Mouse (Mus musculus): ENCODE measurements around the gene Rasgrp2. TPM values are rescaled to one million over a fixed set of nuclear protein-coding genes. Genes with fewer than 3 reads are reported as not detected.

The Rasgrp2 gene
- polyA plus RNA-seq, 2 experiments = 27.5 to 27.6 TPM

DNA sequence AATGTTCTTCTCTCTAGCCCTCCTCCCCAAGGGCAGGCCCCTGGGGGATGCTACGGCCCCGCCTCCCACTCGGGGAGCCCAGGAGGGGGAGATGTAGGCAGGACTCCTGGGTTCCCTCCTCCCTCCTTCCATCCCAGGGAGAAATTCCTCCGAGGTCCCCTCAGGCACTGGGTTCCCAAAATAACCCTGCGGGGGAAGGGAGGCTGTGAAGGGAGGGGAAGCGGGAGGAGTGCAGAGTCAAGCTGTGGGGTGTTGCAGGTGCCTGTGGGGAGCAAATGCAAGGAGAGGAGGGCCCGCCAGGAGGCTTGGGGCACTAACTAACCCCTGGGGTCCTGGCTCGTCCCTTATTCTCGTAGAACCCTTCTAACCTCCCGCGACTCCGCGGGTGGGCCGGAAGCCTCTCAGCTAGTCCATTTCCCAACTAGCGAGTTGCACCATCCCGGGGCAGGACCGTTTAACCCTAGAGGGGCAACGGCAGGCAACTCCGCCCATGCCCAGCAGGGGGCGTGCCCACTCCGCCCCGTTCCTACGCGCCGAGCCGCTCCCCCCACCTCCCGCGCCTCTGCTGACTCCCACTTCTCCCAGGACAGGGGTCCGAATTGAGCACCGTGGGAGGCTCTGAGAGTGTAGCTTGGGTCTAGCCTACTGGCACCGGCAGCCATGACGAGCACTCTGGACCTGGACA is 2.1 kb downstream of the Rasgrp2 start:
- no peaks in the 10 kb centered on the region for H3K9me3 ChIP-seq (ENCODE audit: control insufficient read depth, low read length)
- DNase-seq (ENCODE audit: low spot score) (peak; percentile 31), ATAC-seq (ENCODE audit: low FRiP score, low read depth) (peak; percentile 27; the same call in 1 of the 2 replicates)
- TF ChIP-seq POLR2A (IDR thresholded peaks at IDR 0.05; ENCODE audit: borderline replicate concordance, extremely low read depth, insufficient read depth, insufficient read length) = no peak
- H3K27ac ChIP-seq (replicated peaks; ENCODE audit: low read depth, low read length) = no peak overlapping the region
- peak overlapping the region; percentile 32 for H3K4me3 ChIP-seq (replicated peaks; ENCODE audit: low read length)
- peak overlapping the region; percentile 46 for H3K4me2 ChIP-seq (replicated peaks; ENCODE audit: low read depth, low read length, severe bottlenecking)
- peaks cover 35% of the 10 kb centered on the region for H3K27me3 ChIP-seq (ENCODE audit: control insufficient read depth, insufficient read depth, low read length)
- peak overlapping the region; percentile 22; the same call in 1 of the 2 replicates for H3K9ac ChIP-seq (ENCODE audit: low read depth, low read length, severe bottlenecking)
- WGBS = 2% methylated on average over 25 of the region's 32 CpGs
- no peaks in the 10 kb centered on the region for H3K36me3 ChIP-seq (ENCODE audit: control insufficient read depth, insufficient read depth, low read length)
- H3K4me1 ChIP-seq (ENCODE audit: control insufficient read depth, insufficient read depth, low read length) = peaks cover 18% of the 10 kb centered on the region

DNA sequence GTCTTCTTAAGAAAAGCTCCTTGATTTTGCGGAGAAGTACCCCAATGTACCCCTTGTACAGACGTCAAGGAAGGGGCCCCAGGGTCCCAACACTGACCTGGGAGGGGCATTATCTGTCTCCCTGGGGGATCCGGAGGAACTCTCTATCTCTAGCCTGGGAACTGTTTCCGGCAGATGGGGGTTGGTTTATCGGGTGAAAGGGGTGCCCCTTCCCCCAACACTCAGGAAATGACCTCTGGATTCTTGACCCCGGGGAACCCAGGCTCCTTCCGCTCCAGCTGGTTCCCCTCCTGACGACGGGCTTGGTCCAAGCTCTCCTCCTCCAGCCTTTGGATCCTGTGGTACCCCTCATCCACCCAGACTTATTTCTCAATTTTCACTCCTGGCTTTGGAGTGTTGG is 2.8 kb downstream of the Rasgrp2 start:
- Histone ChIP-seq H3K9ac (ENCODE audit: low read depth, low read length, severe bottlenecking) (peak overlapping the region; percentile 22; the same call in 1 of the 2 replicates), H3K4me1 (ENCODE audit: control insufficient read depth, insufficient read depth, low read length) (peaks cover 18% of the 10 kb centered on the region), H3K36me3 (ENCODE audit: control insufficient read depth, insufficient read depth, low read length) (no peaks in the 10 kb centered on the region), H3K9me3 (ENCODE audit: control insufficient read depth, low read length) (no peaks in the 10 kb centered on the region), H3K27me3 (ENCODE audit: control insufficient read depth, insufficient read depth, low read length) (peaks cover 35% of the 10 kb centered on the region), H3K4me3 (replicated peaks; ENCODE audit: low read length) (peak overlapping the region; percentile 32), H3K27ac (replicated peaks; ENCODE audit: low read depth, low read length) (no peak overlapping the region), H3K4me2 (replicated peaks; ENCODE audit: low read depth, low read length, severe bottlenecking) (peak overlapping the region; percentile 46)
- no peak for DNase-seq (ENCODE audit: low spot score)
- 9% methylated on average over 9 of the region's 9 CpGs for WGBS
- ATAC-seq (ENCODE audit: low FRiP score, low read depth) = no peak
- TF ChIP-seq POLR2A (IDR thresholded peaks at IDR 0.05; ENCODE audit: borderline replicate concordance, extremely low read depth, insufficient read depth, insufficient read length) = no peak

DNA sequence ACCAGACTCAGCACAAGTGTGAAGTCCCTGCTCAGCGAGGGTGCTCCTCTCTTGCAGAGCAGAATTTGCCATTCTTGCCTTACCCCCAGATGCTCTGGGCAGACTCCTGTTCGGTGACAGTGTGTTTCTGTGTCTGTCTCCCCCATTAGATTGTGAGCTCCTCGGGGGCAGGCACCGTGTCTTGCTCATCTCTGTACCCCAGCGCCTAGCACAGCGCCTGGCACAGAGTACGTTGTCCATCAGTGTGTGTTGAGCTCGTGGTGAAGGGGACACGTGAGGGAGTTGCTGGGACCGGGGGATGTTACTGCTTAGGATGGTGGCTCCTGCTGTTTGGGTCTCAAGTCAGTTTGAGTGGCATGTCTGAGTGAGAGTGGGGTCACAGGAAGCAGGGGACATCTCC is 4.7 kb downstream of the Rasgrp2 start:
- Histone ChIP-seq H3K27me3 (ENCODE audit: control insufficient read depth, insufficient read depth, low read length) (peaks cover 29% of the 10 kb centered on the region), H3K4me3 (replicated peaks; ENCODE audit: low read length) (no peak overlapping the region), H3K4me1 (ENCODE audit: control insufficient read depth, insufficient read depth, low read length) (peaks cover 13% of the 10 kb centered on the region), H3K9me3 (ENCODE audit: control insufficient read depth, low read length) (no peaks in the 10 kb centered on the region), H3K27ac (replicated peaks; ENCODE audit: low read depth, low read length) (no peak overlapping the region), H3K4me2 (replicated peaks; ENCODE audit: low read depth, low read length, severe bottlenecking) (no peak overlapping the region), H3K36me3 (ENCODE audit: control insufficient read depth, insufficient read depth, low read length) (no peaks in the 10 kb centered on the region), H3K9ac (ENCODE audit: low read depth, low read length, severe bottlenecking) (no peak overlapping the region)
- no peak for TF ChIP-seq POLR2A (IDR thresholded peaks at IDR 0.05; ENCODE audit: borderline replicate concordance, extremely low read depth, insufficient read depth, insufficient read length)
- ATAC-seq (ENCODE audit: low FRiP score, low read depth) (no peak), DNase-seq (ENCODE audit: low spot score) (no peak)
- WGBS = 88% methylated on average over 10 of the region's 10 CpGs

DNA sequence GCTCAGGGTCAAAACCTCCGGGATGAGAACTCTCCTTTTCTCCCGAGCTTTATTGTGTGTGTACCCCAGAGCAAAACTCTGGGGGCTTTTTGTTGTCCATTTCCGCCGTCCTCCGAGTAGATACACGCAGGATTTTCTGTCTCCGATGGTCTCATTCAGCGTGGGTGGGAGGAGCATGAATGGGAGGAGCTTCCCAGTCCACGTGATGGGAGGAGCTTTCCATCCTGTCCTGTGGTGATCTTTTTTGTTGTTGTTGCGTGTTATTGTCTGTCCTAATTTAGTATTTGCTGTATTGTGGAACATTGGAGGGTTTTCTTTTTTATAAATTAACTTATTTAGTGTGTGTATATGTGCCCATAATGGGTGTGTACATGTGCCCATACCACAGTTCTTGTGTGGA is 6.3 kb downstream of the Rasgrp2 start:
- no peaks in the 10 kb centered on the region for H3K9me3 ChIP-seq (ENCODE audit: control insufficient read depth, low read length)
- TF ChIP-seq POLR2A (IDR thresholded peaks at IDR 0.05; ENCODE audit: borderline replicate concordance, extremely low read depth, insufficient read depth, insufficient read length) = no peak
- H3K4me1 ChIP-seq (ENCODE audit: control insufficient read depth, insufficient read depth, low read length) = peaks cover 11% of the 10 kb centered on the region
- H3K36me3 ChIP-seq (ENCODE audit: control insufficient read depth, insufficient read depth, low read length) = no peaks in the 10 kb centered on the region
- no peak for ATAC-seq (ENCODE audit: low FRiP score, low read depth)
- no peak overlapping the region for H3K4me3 ChIP-seq (replicated peaks; ENCODE audit: low read length)
- H3K4me2 ChIP-seq (replicated peaks; ENCODE audit: low read depth, low read length, severe bottlenecking) = no peak overlapping the region
- DNase-seq (ENCODE audit: low spot score) = no peak
- H3K27me3 ChIP-seq (ENCODE audit: control insufficient read depth, insufficient read depth, low read length) = peaks cover 20% of the 10 kb centered on the region
- H3K9ac ChIP-seq (ENCODE audit: low read depth, low read length, severe bottlenecking) = no peak overlapping the region
- no peak overlapping the region for H3K27ac ChIP-seq (replicated peaks; ENCODE audit: low read depth, low read length)
- WGBS = 77% methylated on average over 10 of the region's 10 CpGs

DNA sequence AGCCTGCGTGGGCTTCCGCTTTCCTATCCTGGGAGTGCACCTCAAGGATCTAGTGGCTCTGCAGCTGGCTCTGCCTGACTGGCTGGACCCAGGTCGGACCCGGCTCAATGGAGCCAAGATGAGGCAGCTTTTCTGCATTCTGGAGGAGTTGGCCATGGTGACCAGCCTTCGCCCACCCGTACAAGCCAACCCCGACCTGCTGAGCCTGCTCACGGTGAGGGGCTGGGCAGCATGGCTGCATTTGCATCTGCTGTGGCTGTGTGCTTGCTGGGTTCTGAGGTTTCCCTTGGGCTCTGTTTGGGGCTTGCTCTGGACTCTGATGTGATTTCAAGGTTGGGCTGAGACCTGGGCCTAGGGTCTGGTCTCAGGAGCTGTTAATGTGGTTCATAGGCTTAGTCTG is 8.0 kb downstream of the Rasgrp2 start:
- ATAC-seq (ENCODE audit: low FRiP score, low read depth) (no peak), DNase-seq (ENCODE audit: low spot score) (no peak)
- Histone ChIP-seq H3K36me3 (ENCODE audit: control insufficient read depth, insufficient read depth, low read length) (no peaks in the 10 kb centered on the region), H3K9me3 (ENCODE audit: control insufficient read depth, low read length) (no peaks in the 10 kb centered on the region), H3K4me3 (replicated peaks; ENCODE audit: low read length) (no peak overlapping the region), H3K27ac (replicated peaks; ENCODE audit: low read depth, low read length) (no peak overlapping the region), H3K27me3 (ENCODE audit: control insufficient read depth, insufficient read depth, low read length) (peaks cover 3% of the 10 kb centered on the region), H3K4me1 (ENCODE audit: control insufficient read depth, insufficient read depth, low read length) (no peaks in the 10 kb centered on the region), H3K4me2 (replicated peaks; ENCODE audit: low read depth, low read length, severe bottlenecking) (no peak overlapping the region), H3K9ac (ENCODE audit: low read depth, low read length, severe bottlenecking) (no peak overlapping the region)
- WGBS = 79% methylated on average over 8 of the region's 8 CpGs
- TF ChIP-seq POLR2A (IDR thresholded peaks at IDR 0.05; ENCODE audit: borderline replicate concordance, extremely low read depth, insufficient read depth, insufficient read length) = no peak
